Mouse (Mus musculus): ENCODE measurements around the gene Olfr457. TPM values are rescaled to one million over a fixed set of nuclear protein-coding genes. Genes with fewer than 3 reads are reported as not detected.

The Olfr457 gene
- polyA plus RNA-seq, 1 experiment from 2014 or later: 0.14 TPM

DNA sequence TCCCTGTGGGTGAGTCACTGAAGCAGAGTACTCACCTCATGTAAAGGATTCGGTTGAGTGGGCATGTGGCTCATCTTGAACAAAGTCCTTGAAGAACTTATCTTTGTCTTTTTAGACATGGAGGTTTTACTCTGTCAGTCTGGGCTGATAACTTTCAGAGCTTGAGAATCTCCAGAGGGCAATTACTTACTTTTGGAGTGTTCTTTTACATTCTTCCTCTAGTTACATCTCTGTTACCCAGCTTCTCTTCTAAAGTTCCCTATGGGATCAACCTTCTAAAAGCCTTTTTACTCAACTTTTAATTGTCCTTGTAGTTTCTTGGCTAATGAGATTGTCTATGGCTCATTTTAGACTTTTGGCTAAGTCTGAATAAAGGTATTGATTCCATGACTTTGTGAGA lies 11.0 kb downstream of the Olfr457 start, which contains the start of gene Olfr458:
Gene Olfr458 (minus strand): TSS at position 101 of the 400 bp plus-strand sequence.
- H3K9me3 ChIP-seq (ENCODE audit: control insufficient read depth, low read length): no peaks in the 10 kb centered on the region
- H3K27ac ChIP-seq (ENCODE audit: low read depth, low read length): no peak within 1 kb of the TSS
- no peak within 1 kb of the TSS for H3K4me3 ChIP-seq (ENCODE audit: low read length)
- H3K4me1 ChIP-seq (ENCODE audit: control insufficient read depth, insufficient read depth, low read length): no peaks in the 10 kb centered on the region
- WGBS: 73% methylated on average over 1 of the region's 1 CpGs
- H3K27me3 ChIP-seq (ENCODE audit: control insufficient read depth, insufficient read depth, low read length): no peaks in the 10 kb centered on the region
- no peak within 1 kb of the TSS for H3K9ac ChIP-seq (ENCODE audit: low read depth, low read length)
- H3K4me2 ChIP-seq (replicated peaks; ENCODE audit: low read depth, low read length): no peak within 1 kb of the TSS
- H3K36me3 ChIP-seq (ENCODE audit: control insufficient read depth, insufficient read depth, low read length): no peaks in the 10 kb centered on the region
- ATAC-seq (ENCODE audit: low FRiP score, low TSS enrichment): no peak

DNA sequence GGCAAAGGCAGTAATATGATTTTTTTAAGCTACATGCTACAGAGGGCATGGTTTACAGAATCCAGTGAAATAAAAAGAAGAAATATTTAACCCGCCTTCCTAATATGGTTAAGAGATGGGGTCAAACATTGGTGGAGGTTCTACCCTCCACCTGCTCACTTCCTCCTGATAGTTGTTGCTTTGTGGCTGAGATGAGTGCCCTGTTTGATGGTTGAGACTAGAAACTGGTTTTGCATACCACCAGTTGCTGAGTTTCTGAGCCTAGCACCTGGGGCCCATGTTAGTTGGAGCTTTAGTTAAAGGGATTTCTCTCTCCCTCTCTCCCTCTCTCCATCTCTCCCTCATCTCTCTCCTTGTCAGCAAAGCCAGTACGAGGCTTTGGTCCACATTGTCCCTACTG lies 28.8 kb downstream of the Olfr457 start:
- Histone ChIP-seq H3K9me3 (ENCODE audit: control insufficient read depth, low read length) (no peaks in the 10 kb centered on the region), H3K9ac (ENCODE audit: low read depth, low read length) (no peak overlapping the region), H3K4me2 (replicated peaks; ENCODE audit: low read depth, low read length) (no peak overlapping the region), H3K27me3 (ENCODE audit: control insufficient read depth, insufficient read depth, low read length) (no peaks in the 10 kb centered on the region), H3K4me3 (ENCODE audit: low read length) (no peak overlapping the region), H3K27ac (ENCODE audit: low read depth, low read length) (no peak overlapping the region), H3K4me1 (ENCODE audit: control insufficient read depth, insufficient read depth, low read length) (no peaks in the 10 kb centered on the region), H3K36me3 (ENCODE audit: control insufficient read depth, insufficient read depth, low read length) (no peaks in the 10 kb centered on the region)
- 86% methylated on average over 2 of the region's 2 CpGs for WGBS
- ATAC-seq (ENCODE audit: low FRiP score, low TSS enrichment): no peak

DNA sequence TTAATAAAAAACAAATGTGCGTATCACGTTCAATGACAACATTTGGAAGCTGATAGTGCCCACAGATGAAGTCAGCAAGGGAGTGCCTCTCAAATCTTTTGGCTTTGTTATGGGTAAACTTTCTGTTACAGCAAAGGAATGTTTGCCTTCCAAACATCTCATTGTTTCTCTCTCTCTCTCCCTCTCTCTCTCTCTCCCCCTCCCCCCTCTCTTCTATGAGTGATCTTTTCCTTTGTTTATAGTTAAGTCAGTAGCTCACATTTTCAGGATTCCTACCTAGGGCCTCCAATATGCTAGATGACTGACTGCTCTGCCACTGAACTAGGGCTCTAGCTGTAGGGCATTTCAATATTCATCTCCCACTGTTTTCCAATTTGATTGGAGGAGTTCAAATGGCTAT lies 31.6 kb downstream of the Olfr457 start:
- 79% methylated on average over 2 of the region's 2 CpGs for WGBS
- no peak overlapping the region for H3K4me3 ChIP-seq (ENCODE audit: low read length)
- no peaks in the 10 kb centered on the region for H3K4me1 ChIP-seq (ENCODE audit: control insufficient read depth, insufficient read depth, low read length)
- H3K27ac ChIP-seq (ENCODE audit: low read depth, low read length): no peak overlapping the region
- H3K27me3 ChIP-seq (ENCODE audit: control insufficient read depth, insufficient read depth, low read length): no peaks in the 10 kb centered on the region
- no peak overlapping the region for H3K9ac ChIP-seq (ENCODE audit: low read depth, low read length)
- H3K36me3 ChIP-seq (ENCODE audit: control insufficient read depth, insufficient read depth, low read length): no peaks in the 10 kb centered on the region
- no peak overlapping the region for H3K4me2 ChIP-seq (replicated peaks; ENCODE audit: low read depth, low read length)
- no peaks in the 10 kb centered on the region for H3K9me3 ChIP-seq (ENCODE audit: control insufficient read depth, low read length)
- no peak for ATAC-seq (ENCODE audit: low FRiP score, low TSS enrichment)

DNA sequence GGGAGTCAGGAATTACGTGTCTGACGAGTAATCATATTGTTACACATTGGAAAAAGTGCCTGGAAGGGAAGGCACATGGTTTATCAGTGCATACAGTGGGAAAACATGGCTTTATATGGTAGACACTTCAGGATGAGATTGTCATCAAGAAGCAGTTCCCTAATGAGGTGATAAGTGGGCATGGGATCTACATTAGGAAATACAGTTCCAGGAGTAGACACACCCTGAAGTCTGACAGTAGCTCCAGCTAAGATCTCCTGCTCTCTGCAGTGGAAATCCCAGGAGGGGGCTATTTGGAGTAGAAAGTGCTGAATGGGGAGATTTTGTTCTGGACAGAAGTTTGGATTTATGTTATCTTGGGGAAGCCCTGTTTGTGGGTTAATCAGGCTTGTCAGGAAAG lies 34.7 kb downstream of the Olfr457 start:
- Histone ChIP-seq H3K9ac (ENCODE audit: low read depth, low read length) (no peak overlapping the region), H3K9me3 (ENCODE audit: control insufficient read depth, low read length) (no peaks in the 10 kb centered on the region), H3K4me2 (replicated peaks; ENCODE audit: low read depth, low read length) (no peak overlapping the region), H3K27me3 (ENCODE audit: control insufficient read depth, insufficient read depth, low read length) (no peaks in the 10 kb centered on the region), H3K4me1 (ENCODE audit: control insufficient read depth, insufficient read depth, low read length) (no peaks in the 10 kb centered on the region), H3K36me3 (ENCODE audit: control insufficient read depth, insufficient read depth, low read length) (no peaks in the 10 kb centered on the region), H3K27ac (ENCODE audit: low read depth, low read length) (no peak overlapping the region), H3K4me3 (ENCODE audit: low read length) (no peak overlapping the region)
- WGBS: 68% methylated on average over 2 of the region's 2 CpGs
- no peak for ATAC-seq (ENCODE audit: low FRiP score, low TSS enrichment)

DNA sequence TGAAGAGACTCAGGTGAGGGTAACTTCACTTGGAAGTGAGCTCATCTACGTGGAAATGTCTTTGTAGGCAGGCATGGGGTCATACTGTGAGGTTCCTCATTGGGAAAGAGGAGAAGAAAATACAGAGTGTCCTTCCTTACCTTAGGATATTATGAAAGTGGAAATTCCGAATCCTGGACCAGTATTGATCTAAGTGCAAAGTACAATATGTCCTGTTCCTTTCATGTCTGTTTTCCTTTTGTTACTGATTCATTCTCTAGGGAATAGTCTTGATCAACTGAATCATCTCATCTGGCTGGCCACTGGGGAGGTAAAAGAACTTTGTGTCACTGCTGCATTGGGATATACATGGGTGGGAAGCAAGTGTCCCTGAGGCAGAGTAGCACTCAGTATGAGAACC lies 40.6 kb downstream of the Olfr457 start:
- H3K27me3 ChIP-seq (ENCODE audit: control insufficient read depth, insufficient read depth, low read length): no peaks in the 10 kb centered on the region
- WGBS: 79% methylated on average over 2 of the region's 2 CpGs
- H3K4me3 ChIP-seq (ENCODE audit: low read length): no peak overlapping the region
- no peak overlapping the region for H3K9ac ChIP-seq (ENCODE audit: low read depth, low read length)
- H3K36me3 ChIP-seq (ENCODE audit: control insufficient read depth, insufficient read depth, low read length): no peaks in the 10 kb centered on the region
- no peak overlapping the region for H3K27ac ChIP-seq (ENCODE audit: low read depth, low read length)
- H3K9me3 ChIP-seq (ENCODE audit: control insufficient read depth, low read length): no peaks in the 10 kb centered on the region
- H3K4me2 ChIP-seq (replicated peaks; ENCODE audit: low read depth, low read length): no peak overlapping the region
- no peak for ATAC-seq (ENCODE audit: low FRiP score, low TSS enrichment)
- H3K4me1 ChIP-seq (ENCODE audit: control insufficient read depth, insufficient read depth, low read length): no peaks in the 10 kb centered on the region

DNA sequence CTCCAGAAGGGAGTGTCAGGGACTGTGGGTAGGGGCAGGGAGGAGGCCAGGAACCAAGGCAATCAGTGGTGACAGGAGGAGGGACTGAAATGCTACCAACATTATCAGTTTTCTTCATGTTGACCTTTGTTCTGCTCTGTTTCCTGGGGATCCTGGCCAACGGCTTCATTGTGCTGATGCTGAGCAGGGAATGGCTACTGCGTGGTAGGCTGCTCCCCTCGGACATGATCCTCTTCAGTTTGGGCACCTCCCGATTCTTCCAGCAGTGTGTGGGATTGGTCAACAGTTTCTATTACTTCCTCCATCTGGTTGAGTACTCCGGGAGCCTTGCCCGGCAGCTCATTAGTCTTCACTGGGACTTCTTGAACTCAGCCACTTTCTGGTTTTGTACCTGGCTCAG lies 41.7 kb downstream of the Olfr457 start, which contains the start of gene Tas2r126:
Gene Tas2r126 (plus strand): TSS at position 90 of the 400 bp plus-strand sequence.
- Histone ChIP-seq H3K27ac (ENCODE audit: low read depth, low read length) (no peak within 1 kb of the TSS), H3K4me1 (ENCODE audit: control insufficient read depth, insufficient read depth, low read length) (no peaks in the 10 kb centered on the region), H3K9ac (ENCODE audit: low read depth, low read length) (no peak within 1 kb of the TSS), H3K9me3 (ENCODE audit: control insufficient read depth, low read length) (no peaks in the 10 kb centered on the region), H3K4me2 (replicated peaks; ENCODE audit: low read depth, low read length) (no peak within 1 kb of the TSS), H3K4me3 (ENCODE audit: low read length) (no peak within 1 kb of the TSS), H3K36me3 (ENCODE audit: control insufficient read depth, insufficient read depth, low read length) (no peaks in the 10 kb centered on the region), H3K27me3 (ENCODE audit: control insufficient read depth, insufficient read depth, low read length) (no peaks in the 10 kb centered on the region)
- WGBS: 59% methylated on average over 6 of the region's 6 CpGs
- ATAC-seq (ENCODE audit: low FRiP score, low TSS enrichment): no peak

DNA sequence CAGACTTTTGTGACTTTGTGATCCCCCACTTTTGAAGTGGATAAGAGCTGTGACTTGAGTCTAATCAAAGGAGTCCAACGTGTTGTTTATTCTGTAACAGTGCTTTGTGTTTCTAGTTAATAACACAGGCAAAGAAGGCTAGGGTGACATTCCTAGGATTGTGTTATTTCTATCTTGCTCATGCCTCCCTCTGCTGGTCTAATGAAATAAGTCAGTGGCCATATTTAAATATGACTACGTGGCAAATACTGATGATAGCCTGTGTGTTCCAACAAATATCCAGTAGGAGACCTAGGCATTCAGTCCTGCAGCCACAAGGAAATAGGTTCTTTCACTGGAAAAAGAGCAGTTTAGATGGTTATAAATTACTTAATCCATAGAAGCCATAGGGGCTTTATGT lies 42.6 kb downstream of the Olfr457 start:
- Histone ChIP-seq H3K4me3 (ENCODE audit: low read length) (no peak overlapping the region), H3K4me2 (replicated peaks; ENCODE audit: low read depth, low read length) (no peak overlapping the region), H3K4me1 (ENCODE audit: control insufficient read depth, insufficient read depth, low read length) (no peaks in the 10 kb centered on the region), H3K9me3 (ENCODE audit: control insufficient read depth, low read length) (no peaks in the 10 kb centered on the region), H3K36me3 (ENCODE audit: control insufficient read depth, insufficient read depth, low read length) (no peaks in the 10 kb centered on the region), H3K27ac (ENCODE audit: low read depth, low read length) (no peak overlapping the region), H3K9ac (ENCODE audit: low read depth, low read length) (no peak overlapping the region), H3K27me3 (ENCODE audit: control insufficient read depth, insufficient read depth, low read length) (no peaks in the 10 kb centered on the region)
- 68% methylated on average over 2 of the region's 2 CpGs for WGBS
- no peak for ATAC-seq (ENCODE audit: low FRiP score, low TSS enrichment)

DNA sequence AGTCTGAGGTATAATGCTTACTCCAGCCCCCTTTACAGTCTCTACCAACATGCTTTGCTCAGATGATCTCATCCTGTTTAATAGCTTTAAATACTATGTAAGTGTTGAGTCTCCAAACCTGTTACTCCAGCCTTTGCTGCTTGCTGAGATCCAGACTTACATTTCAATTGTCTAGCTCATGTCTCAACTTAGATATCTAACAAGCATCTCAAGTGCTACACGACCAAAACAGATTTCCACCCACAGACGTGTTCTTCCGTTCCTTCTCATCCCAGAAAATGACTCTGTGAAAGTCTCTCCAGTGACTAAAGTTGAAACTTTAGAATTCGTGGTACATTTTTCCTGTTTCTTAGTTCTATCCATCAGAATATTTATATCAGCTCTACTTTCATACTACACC lies 49.8 kb downstream of the Olfr457 start:
- Histone ChIP-seq H3K9me3 (ENCODE audit: control insufficient read depth, low read length) (no peaks in the 10 kb centered on the region), H3K27me3 (ENCODE audit: control insufficient read depth, insufficient read depth, low read length) (no peaks in the 10 kb centered on the region), H3K4me2 (replicated peaks; ENCODE audit: low read depth, low read length) (no peak overlapping the region), H3K36me3 (ENCODE audit: control insufficient read depth, insufficient read depth, low read length) (no peaks in the 10 kb centered on the region), H3K9ac (ENCODE audit: low read depth, low read length) (no peak overlapping the region), H3K4me3 (ENCODE audit: low read length) (no peak overlapping the region), H3K27ac (ENCODE audit: low read depth, low read length) (no peak overlapping the region), H3K4me1 (ENCODE audit: control insufficient read depth, insufficient read depth, low read length) (no peaks in the 10 kb centered on the region)
- ATAC-seq (ENCODE audit: low FRiP score, low TSS enrichment): no peak
- WGBS: 87% methylated on average over 4 of the region's 4 CpGs

DNA sequence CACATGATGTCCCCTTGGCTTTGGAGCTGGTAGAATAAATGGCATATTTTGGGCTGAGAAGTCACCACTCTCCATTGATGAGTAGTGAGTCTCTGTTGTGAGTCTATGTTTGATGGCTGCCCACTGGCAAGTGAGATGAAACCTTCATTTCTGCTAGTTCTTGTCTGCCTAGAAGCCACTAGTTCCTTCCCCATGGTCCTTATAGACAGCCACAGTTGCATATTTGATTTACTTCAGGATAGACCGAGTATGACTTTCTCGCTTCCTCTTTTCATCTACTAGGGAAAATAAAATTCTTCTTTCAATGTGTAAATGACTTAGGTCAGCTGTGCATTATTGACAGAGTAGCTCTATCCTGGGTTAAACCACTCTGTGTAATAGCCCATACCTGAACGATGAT lies 51.7 kb downstream of the Olfr457 start:
- no peak overlapping the region for H3K4me3 ChIP-seq (ENCODE audit: low read length)
- no peak overlapping the region for H3K27ac ChIP-seq (ENCODE audit: low read depth, low read length)
- no peaks in the 10 kb centered on the region for H3K36me3 ChIP-seq (ENCODE audit: control insufficient read depth, insufficient read depth, low read length)
- no peaks in the 10 kb centered on the region for H3K4me1 ChIP-seq (ENCODE audit: control insufficient read depth, insufficient read depth, low read length)
- H3K9me3 ChIP-seq (ENCODE audit: control insufficient read depth, low read length): no peaks in the 10 kb centered on the region
- WGBS: 91% methylated on average over 3 of the region's 3 CpGs
- no peak overlapping the region for H3K4me2 ChIP-seq (replicated peaks; ENCODE audit: low read depth, low read length)
- H3K27me3 ChIP-seq (ENCODE audit: control insufficient read depth, insufficient read depth, low read length): no peaks in the 10 kb centered on the region
- H3K9ac ChIP-seq (ENCODE audit: low read depth, low read length): no peak overlapping the region
- no peak for ATAC-seq (ENCODE audit: low FRiP score, low TSS enrichment)

DNA sequence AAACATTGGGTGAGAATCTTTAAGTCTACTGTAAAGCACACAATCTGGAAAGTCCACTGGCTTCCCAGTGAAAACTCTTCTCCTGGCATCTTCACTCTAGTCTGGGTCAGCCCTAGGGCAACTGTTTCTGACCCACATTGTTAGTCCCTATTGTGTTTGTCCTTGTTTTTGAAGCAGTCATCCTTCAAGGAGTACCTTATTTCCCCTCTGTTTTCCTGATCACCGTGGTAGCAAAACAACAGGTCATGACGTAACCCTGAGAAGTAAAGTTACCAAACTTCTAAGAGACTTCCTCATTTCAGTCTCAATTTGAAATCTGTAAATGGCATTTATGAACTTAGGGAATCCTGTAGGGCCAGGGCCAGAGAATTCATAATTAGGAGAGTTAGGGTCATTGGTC lies 54.7 kb downstream of the Olfr457 start:
- H3K9me3 ChIP-seq (ENCODE audit: control insufficient read depth, low read length): no peaks in the 10 kb centered on the region
- no peak for ATAC-seq (ENCODE audit: low FRiP score, low TSS enrichment)
- no peak overlapping the region for H3K9ac ChIP-seq (ENCODE audit: low read depth, low read length)
- 81% methylated on average over 2 of the region's 2 CpGs for WGBS
- H3K36me3 ChIP-seq (ENCODE audit: control insufficient read depth, insufficient read depth, low read length): no peaks in the 10 kb centered on the region
- H3K27ac ChIP-seq (ENCODE audit: low read depth, low read length): no peak overlapping the region
- no peak overlapping the region for H3K4me2 ChIP-seq (replicated peaks; ENCODE audit: low read depth, low read length)
- no peaks in the 10 kb centered on the region for H3K27me3 ChIP-seq (ENCODE audit: control insufficient read depth, insufficient read depth, low read length)
- no peak overlapping the region for H3K4me3 ChIP-seq (ENCODE audit: low read length)
- no peaks in the 10 kb centered on the region for H3K4me1 ChIP-seq (ENCODE audit: control insufficient read depth, insufficient read depth, low read length)
